Mouse (Mus musculus) limb, embryonic 11.5 days (tissue): ENCODE data around the gene Chil1. TPM values are rescaled to one million over a fixed set of nuclear protein-coding genes. Genes with fewer than 3 reads are reported as not detected.

Experiments used
- ATAC-seq: fragments of 200-750 bp; cut with Nextera tagmentation; 2 replicates; pipeline ENCODE4 v1.8.0; 2017; ENCODE audit warnings: low read depth; ENCODE audit not compliant: insufficient number of reproducible peaks, low FRiP score, low TSS enrichment
- DNase-seq: peaks from one replicate; pipeline ENCODE4 v3.0.0-alpha.2; 2015; ENCODE audit warnings: low spot score
- H3K27ac ChIP-seq: fragments of 300-500 bp; sonication (generic); replicated peaks from 2 replicates; pipeline ENCODE4 v1.5.1; 2014; ENCODE audit warnings: low read depth, mild to moderate bottlenecking, low read length
- H3K27me3 ChIP-seq: fragments of 300-500 bp; sonication (generic); 2 replicates; pipeline ENCODE4 v1.6.1; 2014; ENCODE audit warnings: mild to moderate bottlenecking, low read length, mixed read lengths; ENCODE audit not compliant: control insufficient read depth, insufficient read depth
- H3K36me3 ChIP-seq: fragments of 300-500 bp; sonication (generic); 2 replicates; pipeline ENCODE4 v1.6.1; 2014; ENCODE audit warnings: mild to moderate bottlenecking, low read length, moderate library complexity, mixed read lengths; ENCODE audit not compliant: control insufficient read depth, insufficient read depth
- H3K4me1 ChIP-seq: fragments of 300-500 bp; sonication (generic); 2 replicates; pipeline ENCODE4 v1.6.1; 2014; ENCODE audit warnings: low read length, mixed read lengths; ENCODE audit not compliant: control insufficient read depth, insufficient read depth
- H3K4me2 ChIP-seq: fragments of 300-500 bp; sonication (generic); 2 replicates; pipeline ENCODE4 v1.6.1; 2014; ENCODE audit warnings: low read depth, mild to moderate bottlenecking, moderate library complexity; ENCODE audit not compliant: severe bottlenecking
- H3K4me3 ChIP-seq: fragments of 300-500 bp; sonication (generic); 2 replicates; pipeline ENCODE4 v1.5.1; 2014; ENCODE audit warnings: low read depth, low read length
- H3K9ac ChIP-seq: fragments of 300-500 bp; sonication (generic); 2 replicates; pipeline ENCODE4 v1.6.1; 2014; ENCODE audit warnings: mild to moderate bottlenecking, low read length
- H3K9me3 ChIP-seq: fragments of 300-500 bp; sonication (generic); 2 replicates; pipeline ENCODE4 v1.6.1; 2016; ENCODE audit warnings: low read length; ENCODE audit not compliant: control insufficient read depth
- WGBS: fragments of 180-500 bp; shearing (Covaris S2); extraction: QIAGEN DNeasy Blood & Tissue Kit; methylation state at CpG from one replicate; pipeline ENCODE4 v1.1.7; 2014; 5-methylcytosine and 5-hydroxymethylcytosine counted together
- polyA plus RNA-seq: library from polyadenylated mRNA; unstranded; fragments of >200 nt; fragmentation: Nextera tagmentation; extraction: Ambion mirVana; gene quantifications from 2 replicates; pipeline ENCODE4 v1.2.1, GENCODE M21; 2014

Gene Chil1
- polyA plus RNA-seq, 1 experiment from 2014 or later = 2.0 TPM

GRCm38 (mm10) chr1:134188989-134189729 lies 7.2 kb downstream of the Chil1 start:
- Histone ChIP-seq H3K4me3 (no peak overlapping the region), H3K36me3 (no peaks in the 10 kb centered on the region), H3K27ac (no peak overlapping the region), H3K4me1 (peaks cover 13% of the 10 kb centered on the region), H3K27me3 (no peaks in the 10 kb centered on the region), H3K4me2 (no peak overlapping the region), H3K9me3 (no peaks in the 10 kb centered on the region), H3K9ac (no peak overlapping the region)
- no peak for DNase-seq
- 23% methylated on average over 12 of the region's 12 CpGs for WGBS
- ATAC-seq = no peak

DNA sequence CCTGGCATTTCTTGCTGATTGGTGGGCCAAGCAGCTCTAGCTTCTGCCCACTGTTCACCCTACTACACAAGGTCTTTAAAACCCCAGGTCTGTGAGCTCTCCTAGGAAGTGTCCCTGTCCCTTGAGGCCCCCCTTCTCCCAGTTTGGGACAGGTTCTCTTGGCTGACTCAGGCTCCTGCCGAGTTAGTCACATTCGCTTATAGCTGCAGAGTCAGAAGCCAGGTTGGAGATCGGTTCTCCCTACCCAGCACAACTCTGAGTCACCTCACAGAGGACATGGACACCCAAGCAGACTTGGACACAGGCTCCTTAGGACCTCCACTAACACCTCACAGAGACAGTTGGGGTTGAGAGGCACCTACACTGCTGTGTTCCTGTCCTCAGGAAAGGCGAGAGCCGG lies 9.2 kb downstream of the Chil1 start:
- 82% methylated on average over 5 of the region's 5 CpGs for WGBS
- Histone ChIP-seq H3K27ac (no peak overlapping the region), H3K9ac (no peak overlapping the region), H3K4me1 (peaks cover 32% of the 10 kb centered on the region), H3K9me3 (no peaks in the 10 kb centered on the region), H3K27me3 (no peaks in the 10 kb centered on the region), H3K4me3 (no peak overlapping the region), H3K36me3 (no peaks in the 10 kb centered on the region), H3K4me2 (no peak overlapping the region)
- DNase-seq (no peak), ATAC-seq (no peak)

DNA sequence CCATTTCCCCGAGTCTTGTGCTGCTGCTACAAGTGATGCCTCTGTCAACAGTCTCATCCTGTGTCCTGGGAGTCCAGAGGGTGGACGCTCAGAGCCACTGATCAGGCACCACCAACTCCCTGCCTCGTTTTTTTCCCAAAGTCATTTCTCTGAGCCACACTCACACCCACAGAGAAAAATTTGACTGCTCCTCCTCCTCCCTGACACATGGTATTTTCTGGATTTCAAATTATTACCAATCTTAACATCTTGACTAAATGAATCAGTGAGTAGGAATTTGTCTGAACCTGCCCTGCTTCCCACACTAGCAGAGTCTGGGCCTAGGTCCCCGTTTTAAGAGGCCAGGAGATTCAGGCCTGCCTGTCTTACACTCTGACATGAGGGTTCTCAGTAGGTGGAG lies 10.0 kb downstream of the Chil1 start:
- Histone ChIP-seq H3K27ac (no peak overlapping the region), H3K36me3 (no peaks in the 10 kb centered on the region), H3K27me3 (no peaks in the 10 kb centered on the region), H3K4me2 (no peak overlapping the region), H3K9me3 (no peaks in the 10 kb centered on the region), H3K9ac (no peak overlapping the region), H3K4me1 (peaks cover 35% of the 10 kb centered on the region), H3K4me3 (no peak overlapping the region)
- ATAC-seq (no peak), DNase-seq (no peak)
- WGBS = 44% methylated on average over 4 of the region's 4 CpGs

GRCm38 (mm10) chr1:134193126-134193525 lies 11.2 kb downstream of the Chil1 start, which contains the start of gene Mybph:
Gene Mybph, plus strand, starts transcription at chr1:134193448.
- 63% methylated on average over 1 of the region's 1 CpGs for WGBS
- ATAC-seq (no peak), DNase-seq (no peak)
- no peaks in the 10 kb centered on the region for H3K27me3 ChIP-seq
- H3K36me3 ChIP-seq = no peaks in the 10 kb centered on the region
- H3K4me3 ChIP-seq = no peak within 1 kb of the TSS
- peaks cover 35% of the 10 kb centered on the region for H3K4me1 ChIP-seq
- no peak within 1 kb of the TSS for H3K4me2 ChIP-seq
- H3K9me3 ChIP-seq = no peaks in the 10 kb centered on the region
- no peak within 1 kb of the TSS for H3K27ac ChIP-seq
- H3K9ac ChIP-seq = no peak within 1 kb of the TSS

GRCm38 (mm10) chr1:134193674-134194197 lies 11.8 kb downstream of the Chil1 start:
- Histone ChIP-seq H3K4me3 (no peak overlapping the region), H3K9ac (no peak overlapping the region), H3K4me2 (no peak overlapping the region), H3K9me3 (no peaks in the 10 kb centered on the region), H3K4me1 (peaks cover 35% of the 10 kb centered on the region), H3K36me3 (no peaks in the 10 kb centered on the region), H3K27me3 (no peaks in the 10 kb centered on the region), H3K27ac (no peak overlapping the region)
- DNase-seq = no peak
- ATAC-seq = 0 out of 2 replicates have a peak, but pooled peaks have one; percentile 31
- WGBS = 37% methylated on average over 7 of the region's 7 CpGs

DNA sequence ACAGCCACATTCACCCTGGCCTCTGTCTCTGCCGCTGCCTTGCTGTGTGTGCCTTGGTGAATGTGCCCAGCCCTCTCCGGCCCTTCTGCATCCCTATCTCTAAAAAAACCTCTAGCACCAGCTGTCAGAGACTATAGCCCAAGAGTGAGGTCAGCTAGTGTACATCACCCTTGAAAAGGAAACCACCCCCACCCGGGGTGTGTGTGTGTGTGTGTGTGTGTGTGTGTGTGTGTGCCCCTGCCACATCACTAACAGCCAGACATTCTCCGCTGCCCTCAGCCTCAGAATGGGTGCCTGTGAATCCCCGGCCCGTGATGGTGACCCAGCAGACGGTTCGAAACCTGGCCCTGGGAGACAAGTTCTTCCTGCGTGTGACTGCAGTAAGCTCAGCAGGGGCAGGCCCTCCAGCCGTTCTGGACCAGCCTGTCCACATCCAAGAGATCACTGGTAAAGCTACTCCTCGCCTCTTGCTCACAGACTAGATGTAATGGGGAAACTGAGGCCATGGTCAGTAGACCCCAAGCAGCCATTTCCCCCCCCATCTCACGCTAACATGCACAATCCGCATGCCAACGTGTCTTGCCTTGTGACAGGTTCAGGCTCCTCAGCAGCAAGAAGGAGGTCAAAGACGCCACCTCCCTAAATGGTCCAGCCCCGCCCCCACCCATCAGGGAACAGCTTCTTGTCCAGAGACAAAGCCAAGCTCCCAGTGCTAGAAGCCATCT lies 12.5 kb downstream of the Chil1 start:
- H3K4me3 ChIP-seq = no peak overlapping the region
- WGBS = 74% methylated on average over 15 of the region's 16 CpGs
- H3K27ac ChIP-seq = no peak overlapping the region
- H3K9me3 ChIP-seq = no peaks in the 10 kb centered on the region
- no peaks in the 10 kb centered on the region for H3K27me3 ChIP-seq
- peaks cover 35% of the 10 kb centered on the region for H3K4me1 ChIP-seq
- ATAC-seq (no peak), DNase-seq (no peak)
- no peak overlapping the region for H3K9ac ChIP-seq
- H3K36me3 ChIP-seq = no peaks in the 10 kb centered on the region
- no peak overlapping the region for H3K4me2 ChIP-seq

DNA sequence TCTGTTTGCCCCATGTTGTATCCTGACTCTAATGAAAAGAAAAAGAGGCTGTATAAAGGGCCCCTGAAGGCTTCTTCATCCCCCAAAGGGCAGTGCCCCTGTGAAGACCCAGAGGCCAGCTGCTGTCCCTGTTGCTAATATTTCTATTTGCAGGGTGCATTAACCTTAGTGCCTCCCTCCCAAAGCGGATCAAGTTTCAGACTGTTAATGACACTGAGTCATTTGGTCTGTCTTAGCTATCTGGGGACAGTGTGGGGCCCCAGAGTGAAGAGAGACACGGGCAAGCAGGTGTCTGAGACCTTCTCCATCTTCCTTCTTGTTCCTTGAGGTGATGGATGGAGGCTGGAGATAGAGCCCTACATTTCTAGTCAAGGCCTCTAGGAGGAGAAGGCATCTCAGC lies 13.1 kb downstream of the Chil1 start:
- Histone ChIP-seq H3K9ac (no peak overlapping the region), H3K36me3 (no peaks in the 10 kb centered on the region), H3K27ac (no peak overlapping the region), H3K4me1 (peaks cover 35% of the 10 kb centered on the region), H3K4me2 (no peak overlapping the region), H3K27me3 (no peaks in the 10 kb centered on the region), H3K4me3 (no peak overlapping the region), H3K9me3 (no peaks in the 10 kb centered on the region)
- no peak for DNase-seq
- no peak for ATAC-seq
- 33% methylated on average over 2 of the region's 2 CpGs for WGBS

DNA sequence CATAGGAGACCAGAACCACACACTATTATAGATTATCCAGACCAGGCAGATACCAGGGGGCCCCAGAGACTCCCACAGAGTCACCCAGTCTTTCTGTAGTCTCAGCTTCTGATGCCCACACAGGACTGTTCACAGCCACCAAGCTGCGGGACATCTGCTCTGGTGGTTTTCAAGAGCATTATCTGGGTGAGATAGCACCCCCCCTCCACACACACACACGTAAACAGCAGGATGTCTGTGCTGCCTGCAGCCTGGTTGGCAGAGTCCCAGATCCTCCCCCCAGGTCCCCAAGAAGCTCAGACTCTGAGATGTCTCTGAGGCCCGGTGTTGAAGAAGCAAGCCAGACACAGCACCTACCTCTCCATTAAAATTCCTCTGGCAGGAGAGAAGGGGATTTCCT lies 13.6 kb downstream of the Chil1 start:
- Histone ChIP-seq H3K36me3 (no peaks in the 10 kb centered on the region), H3K4me2 (no peak overlapping the region), H3K27ac (no peak overlapping the region), H3K4me1 (peaks cover 35% of the 10 kb centered on the region), H3K27me3 (no peaks in the 10 kb centered on the region), H3K4me3 (no peak overlapping the region), H3K9me3 (no peaks in the 10 kb centered on the region), H3K9ac (no peak overlapping the region)
- 38% methylated on average over 3 of the region's 3 CpGs for WGBS
- no peak for DNase-seq
- no peak for ATAC-seq
